20 mouse cellular contexts compared by ENCODE assay signal in the genomic region with DNA sequence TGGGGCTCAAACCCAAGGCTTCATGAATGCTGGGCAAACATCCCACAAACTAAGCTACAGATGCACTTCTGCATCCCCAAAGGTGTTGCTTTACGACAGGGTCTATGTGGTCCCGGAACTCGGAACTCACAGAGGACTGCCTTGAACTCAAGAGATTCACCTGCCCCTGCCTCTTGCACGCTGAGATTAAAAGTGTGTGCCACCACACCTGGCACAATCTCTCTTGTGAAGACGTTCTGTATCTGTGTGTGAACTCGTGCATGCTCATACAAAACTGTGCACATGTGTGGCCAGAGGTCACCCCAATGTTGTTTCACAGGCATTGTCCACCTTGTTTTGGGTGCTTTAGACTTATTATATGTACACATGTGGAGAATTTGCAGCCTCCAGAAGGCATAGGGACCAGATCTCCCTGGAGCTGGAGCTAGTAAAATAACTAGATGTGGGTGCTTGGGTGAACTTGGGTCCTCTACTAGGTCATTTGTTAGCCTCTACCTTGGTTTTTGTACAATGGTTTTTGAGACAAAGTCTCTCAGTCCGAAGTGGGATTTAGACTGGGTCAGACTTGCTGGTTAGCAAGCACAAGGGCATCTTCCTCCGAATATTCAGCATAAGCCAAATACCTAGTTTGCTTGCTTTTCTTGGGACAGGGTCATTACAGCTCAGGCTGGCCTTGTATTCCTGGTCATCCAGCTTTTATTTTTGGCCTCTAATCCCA. TPM values are rescaled to one million over a fixed set of nuclear protein-coding genes. Genes with fewer than 3 reads are reported as not detected.
A peak's percentile ranks its signal among the peaks of the same experiment; 100 is the strongest.
DNase-seq lines count a peak whose midpoint lies in the region; ATAC-seq and TF ChIP-seq lines count a peak whose summit lies in the region.
"Had no signal": no experiment of that assay in that cellular context is flagged by ENCODE, and none has a peak within 500 bp of the region (broad histone marks: within the 10 kb centered on the region; RNA-seq: fewer than 3 reads in every experiment).

No protein-coding gene starts in this region.

- WGBS in hindbrain, embryonic 11.5 days = 55% methylated on average over 8 of the region's 8 CpGs
- WGBS in hindbrain, postnatal 0 days = 52% methylated on average over 8 of the region's 8 CpGs
- 47% methylated on average over 8 of the region's 8 CpGs for WGBS in stomach, embryonic 14.5 days
- 44% methylated on average over 8 of the region's 8 CpGs for WGBS in stomach, postnatal 0 days
- 47% methylated on average over 8 of the region's 8 CpGs for WGBS in stomach, embryonic 15.5 days

- H3K36me3 ChIP-seq in hindbrain, embryonic 11.5 days (ENCODE audit: control insufficient read depth, insufficient read depth, low read length) = no peaks in the 10 kb centered on the region
- H3K36me3 ChIP-seq in hindbrain, postnatal 0 days (ENCODE audit: insufficient read depth, low read length) = peaks cover 10% of the 10 kb centered on the region; the same call in 1 of the 2 replicates
- H3K36me3 ChIP-seq in stomach, embryonic 14.5 days (ENCODE audit: control insufficient read depth, insufficient read depth, low read length) = peaks cover 9% of the 10 kb centered on the region
- peaks cover 5% of the 10 kb centered on the region for H3K36me3 ChIP-seq in stomach, postnatal 0 days (ENCODE audit: control insufficient read depth, insufficient read depth, low read length)
- H3K36me3 ChIP-seq in stomach, embryonic 15.5 days = 0 out of 2 replicates have a peak, but pooled peaks cover 5% of the 10 kb centered on the region

- H3K4me2 ChIP-seq in hindbrain, embryonic 11.5 days (replicated peaks; ENCODE audit: low read depth, low read length) = no peak overlapping the region
- no peak overlapping the region for H3K4me2 ChIP-seq in hindbrain, postnatal 0 days (ENCODE audit: low read depth, low read length)
- no peak overlapping the region for H3K4me2 ChIP-seq in stomach, embryonic 14.5 days (replicated peaks; ENCODE audit: low read depth, low read length)
- no peak overlapping the region for H3K4me2 ChIP-seq in stomach, postnatal 0 days (replicated peaks; ENCODE audit: low read depth)
- no peak overlapping the region for H3K4me2 ChIP-seq in stomach, embryonic 15.5 days

- no peaks in the 10 kb centered on the region for H3K27me3 ChIP-seq in hindbrain, embryonic 11.5 days (ENCODE audit: control insufficient read depth, insufficient read depth, low read length)
- no peaks in the 10 kb centered on the region for H3K27me3 ChIP-seq in hindbrain, postnatal 0 days (ENCODE audit: insufficient read depth, low read length)
- H3K27me3 ChIP-seq in stomach, embryonic 14.5 days (ENCODE audit: control insufficient read depth, insufficient read depth, low read length) = no peaks in the 10 kb centered on the region
- H3K27me3 ChIP-seq in stomach, postnatal 0 days (ENCODE audit: control insufficient read depth, insufficient read depth, low read length) = no peaks in the 10 kb centered on the region
- no peaks in the 10 kb centered on the region for H3K27me3 ChIP-seq in stomach, embryonic 15.5 days (replicated peaks)

- TF ChIP-seq EP300 in stomach, postnatal 0 days (optimal IDR thresholded peaks at IDR 0.05) = no peak

- peak; percentile 37; the same call in 1 of the 2 replicates for TF ChIP-seq POLR2A in cortical plate, adult 2 months (IDR thresholded peaks at IDR 0.05; ENCODE audit: extremely low read depth, insufficient read depth, low read length)

- no peak overlapping the region for H3K4me3 ChIP-seq in hindbrain, embryonic 11.5 days (ENCODE audit: low read depth, low read length)
- H3K4me3 ChIP-seq in hindbrain, postnatal 0 days (ENCODE audit: low read length) = no peak overlapping the region
- no peak overlapping the region for H3K4me3 ChIP-seq in stomach, embryonic 14.5 days (ENCODE audit: low read depth, low read length)
- no peak overlapping the region for H3K4me3 ChIP-seq in stomach, postnatal 0 days (ENCODE audit: low read depth, low read length)
- no peak overlapping the region for H3K4me3 ChIP-seq in cortical plate, adult 2 months (ENCODE audit: insufficient read depth, low read length)
- H3K4me3 ChIP-seq in stomach, embryonic 15.5 days (replicated peaks) = no peak overlapping the region

- H3K27ac ChIP-seq in hindbrain, embryonic 11.5 days (ENCODE audit: low read depth, low read length) = peak overlapping the region; percentile 51; the same call in 1 of the 2 replicates
- no peak overlapping the region for H3K27ac ChIP-seq in hindbrain, postnatal 0 days
- H3K27ac ChIP-seq in stomach, embryonic 14.5 days (ENCODE audit: low read length) = peak overlapping the region; percentile 7; the same call in 1 of the 2 replicates
- no peak overlapping the region for H3K27ac ChIP-seq in stomach, postnatal 0 days (replicated peaks)
- no peak overlapping the region for H3K27ac ChIP-seq in cortical plate, adult 2 months (ENCODE audit: insufficient read depth, low read length)
- H3K27ac ChIP-seq in stomach, embryonic 15.5 days = peak overlapping the region; percentile 7; the same call in 1 of the 2 replicates
- H3K27ac ChIP-seq: midbrain, embryonic 10.5 days had no signal

- DNase-seq in hindbrain, embryonic 11.5 days (ENCODE audit: low spot score) = no peak
- no peak for DNase-seq in hindbrain, postnatal 0 days (ENCODE audit: low spot score)
- DNase-seq in stomach, postnatal 0 days (ENCODE audit: low spot score) = no peak
- DNase-seq in T-cell, adult 2 months (ENCODE audit: low spot score) = no peak
- DNase-seq: cerebellum, adult 18-20 months; forebrain, postnatal 0 days; gastrocnemius, postnatal 36 days; heart, postnatal 36 days; kidney, postnatal 25 days; right cerebral cortex, adult 18-20 months; thymus, adult 2 months had no signal

- H3K4me1 ChIP-seq in hindbrain, embryonic 11.5 days (replicated peaks; ENCODE audit: control insufficient read depth, insufficient read depth, low read length) = peaks cover 2% of the 10 kb centered on the region; the same call in 1 of the 2 replicates
- H3K4me1 ChIP-seq in hindbrain, postnatal 0 days (ENCODE audit: insufficient read depth, low read length) = peaks cover 9% of the 10 kb centered on the region
- H3K4me1 ChIP-seq in stomach, embryonic 14.5 days (ENCODE audit: control insufficient read depth, insufficient read depth, low read length) = peaks cover 8% of the 10 kb centered on the region
- H3K4me1 ChIP-seq in stomach, postnatal 0 days (replicated peaks; ENCODE audit: control insufficient read depth, insufficient read depth) = no peaks in the 10 kb centered on the region
- peaks cover 2% of the 10 kb centered on the region; the same call in 1 of the 2 replicates for H3K4me1 ChIP-seq in cortical plate, adult 2 months (ENCODE audit: control insufficient read depth, insufficient read depth, low read length)
- peaks cover 6% of the 10 kb centered on the region for H3K4me1 ChIP-seq in stomach, embryonic 15.5 days

- H3K9me3 ChIP-seq in hindbrain, embryonic 11.5 days (ENCODE audit: control insufficient read depth, low read length) = no peaks in the 10 kb centered on the region
- H3K9me3 ChIP-seq in hindbrain, postnatal 0 days (ENCODE audit: low read length) = no peaks in the 10 kb centered on the region
- no peaks in the 10 kb centered on the region for H3K9me3 ChIP-seq in stomach, embryonic 14.5 days (ENCODE audit: control insufficient read depth, low read depth, low read length)
- no peaks in the 10 kb centered on the region for H3K9me3 ChIP-seq in stomach, postnatal 0 days (ENCODE audit: control insufficient read depth, low read length)
- H3K9me3 ChIP-seq in stomach, embryonic 15.5 days = no peaks in the 10 kb centered on the region
- H3K9me3 ChIP-seq: midbrain, embryonic 10.5 days had no signal

- ATAC-seq in hindbrain, embryonic 11.5 days (ENCODE audit: low FRiP score) = no peak
- ATAC-seq in hindbrain, postnatal 0 days = no peak
- no peak for ATAC-seq in stomach, embryonic 14.5 days (ENCODE audit: insufficient number of reproducible peaks, insufficient read depth, low FRiP score, low read depth)
- no peak for ATAC-seq in stomach, postnatal 0 days (ENCODE audit: low FRiP score, low TSS enrichment)
- ATAC-seq in stomach, embryonic 15.5 days (ENCODE audit: insufficient read depth, low FRiP score, low read depth) = no peak
- no peak for ATAC-seq in megakaryocyte progenitor cell, adult 5-6 weeks (replicated peaks; ENCODE audit: poor library complexity)
- ATAC-seq: forebrain, postnatal 0 days had no signal

- no peak for TF ChIP-seq CTCF in hindbrain, postnatal 0 days (IDR thresholded peaks at IDR 0.05; ENCODE audit: low read depth)
- no peak for TF ChIP-seq CTCF in stomach, postnatal 0 days (IDR thresholded peaks at IDR 0.05; ENCODE audit: low read depth)
- TF ChIP-seq CTCF in cortical plate, adult 2 months (IDR thresholded peaks at IDR 0.05; ENCODE audit: extremely low read depth, insufficient read depth, low read length) = no peak

- no peak overlapping the region for H3K9ac ChIP-seq in hindbrain, embryonic 11.5 days (ENCODE audit: low read depth, low read length)
- no peak overlapping the region for H3K9ac ChIP-seq in hindbrain, postnatal 0 days (replicated peaks; ENCODE audit: low read length)
- no peak overlapping the region for H3K9ac ChIP-seq in stomach, embryonic 14.5 days (replicated peaks; ENCODE audit: low read depth, low read length)
- no peak overlapping the region for H3K9ac ChIP-seq in stomach, postnatal 0 days (ENCODE audit: low read length)
- H3K9ac ChIP-seq in stomach, embryonic 15.5 days = no peak overlapping the region
- H3K9ac ChIP-seq: forebrain, postnatal 0 days had no signal

RNA-seq across cellular contexts. Expression of gene Tuba1b, which starts 4.2 kb away (rescaled TPM):
- 1,792 and 1,905 TPM in 2 replicates for polyA plus RNA-seq in hindbrain, embryonic 11.5 days (2014; fragmentation: Nextera tagmentation; extraction: Ambion mirVana)
- 3,512 and 3,813 TPM in 2 replicates for total RNA-seq in hindbrain, postnatal 0 days (2014; rRNA removed)
- polyA plus RNA-seq in hindbrain, postnatal 0 days (2015; fragmentation: Nextera tagmentation; extraction: Ambion mirVana) = 1,613 and 1,711 TPM in 2 replicates
- 1,548 and 1,685 TPM in 2 replicates for polyA plus RNA-seq in stomach, embryonic 14.5 days (2014; fragmentation: Nextera tagmentation; extraction: Ambion mirVana)
- 470 and 552 TPM in 2 replicates for polyA plus RNA-seq in stomach, postnatal 0 days (2015; fragmentation: Nextera tagmentation; extraction: Ambion mirVana)
- polyA plus RNA-seq in cortical plate, adult 2 months (2012; rRNA removed) = 1,160 and 1,231 TPM in 2 replicates
- 1,197 and 1,299 TPM in 2 replicates for polyA plus RNA-seq in stomach, embryonic 15.5 days (2015; fragmentation: Nextera tagmentation; extraction: Ambion mirVana)
- 2,787 and 2,962 TPM in 2 replicates for total RNA-seq in megakaryocyte progenitor cell, adult 5-6 weeks (2015)
- 767 and 827 TPM in 2 replicates for total RNA-seq in megakaryocyte progenitor cell, adult 5-6 weeks (2017)

RNA-seq across cellular contexts. Expression of gene Lmbr1l, which starts 12.1 kb away (rescaled TPM):
- 9.4 and 13.4 TPM in 2 replicates for polyA plus RNA-seq in hindbrain, embryonic 11.5 days (2014; fragmentation: Nextera tagmentation; extraction: Ambion mirVana)
- total RNA-seq in hindbrain, postnatal 0 days (2014; rRNA removed) = 28.7 and 51.0 TPM in 2 replicates
- 20.0 and 20.9 TPM in 2 replicates for polyA plus RNA-seq in hindbrain, postnatal 0 days (2015; fragmentation: Nextera tagmentation; extraction: Ambion mirVana)
- polyA plus RNA-seq in stomach, embryonic 14.5 days (2014; fragmentation: Nextera tagmentation; extraction: Ambion mirVana) = 5.1 and 8.8 TPM in 2 replicates
- polyA plus RNA-seq in stomach, postnatal 0 days (2015; fragmentation: Nextera tagmentation; extraction: Ambion mirVana) = 7.7 and 9.4 TPM in 2 replicates
- polyA plus RNA-seq in cortical plate, adult 2 months (2012; rRNA removed) = 24.7 and 27.1 TPM in 2 replicates
- polyA plus RNA-seq in stomach, embryonic 15.5 days (2015; fragmentation: Nextera tagmentation; extraction: Ambion mirVana) = 14.5 TPM in 2 replicates
- 5.2 and 5.6 TPM in 2 replicates for total RNA-seq in megakaryocyte progenitor cell, adult 5-6 weeks (2015)
- 3.8 and 9.4 TPM in 2 replicates for total RNA-seq in megakaryocyte progenitor cell, adult 5-6 weeks (2017)

RNA-seq across cellular contexts. Expression of gene Gm49450, which starts 23.2 kb away (rescaled TPM):
- not detected in 2 replicates for polyA plus RNA-seq in hindbrain, embryonic 11.5 days (2014; fragmentation: Nextera tagmentation; extraction: Ambion mirVana)
- 1,661 and 1,767 TPM in 2 replicates for total RNA-seq in hindbrain, postnatal 0 days (2014; rRNA removed)
- not detected in 2 replicates for polyA plus RNA-seq in hindbrain, postnatal 0 days (2015; fragmentation: Nextera tagmentation; extraction: Ambion mirVana)
- not detected in 2 replicates for polyA plus RNA-seq in stomach, embryonic 14.5 days (2014; fragmentation: Nextera tagmentation; extraction: Ambion mirVana)
- not detected in 2 replicates for polyA plus RNA-seq in stomach, postnatal 0 days (2015; fragmentation: Nextera tagmentation; extraction: Ambion mirVana)
- polyA plus RNA-seq in cortical plate, adult 2 months (2012; rRNA removed) = 0.35 and 0.55 TPM in 2 replicates
- polyA plus RNA-seq in stomach, embryonic 15.5 days (2015; fragmentation: Nextera tagmentation; extraction: Ambion mirVana) = not detected in 2 replicates
- 0.69 and 1.1 TPM in 2 replicates for total RNA-seq in megakaryocyte progenitor cell, adult 5-6 weeks (2015)
- total RNA-seq in megakaryocyte progenitor cell, adult 5-6 weeks (2017) = not detected in 2 replicates
- total RNA-seq: gastrocnemius, postnatal 36 days; heart, postnatal 36 days; left cerebral cortex, adult 8-10 months had no signal
- polyA plus RNA-seq: embryonic facial prominence, embryonic 11.5 days; forebrain, postnatal 0 days; intestine, embryonic 14.5 days; midbrain, embryonic 10.5 days; neural tube, embryonic 14.5 days had no signal

RNA-seq across cellular contexts. Expression of gene Tuba1a, which starts 23.3 kb away (rescaled TPM):
- polyA plus RNA-seq in hindbrain, embryonic 11.5 days (2014; fragmentation: Nextera tagmentation; extraction: Ambion mirVana) = 8,897 and 9,833 TPM in 2 replicates
- total RNA-seq in hindbrain, postnatal 0 days (2014; rRNA removed) = 18,723 and 19,179 TPM in 2 replicates
- polyA plus RNA-seq in hindbrain, postnatal 0 days (2015; fragmentation: Nextera tagmentation; extraction: Ambion mirVana) = 11,647 and 12,500 TPM in 2 replicates
- polyA plus RNA-seq in stomach, embryonic 14.5 days (2014; fragmentation: Nextera tagmentation; extraction: Ambion mirVana) = 1,231 and 1,258 TPM in 2 replicates
- polyA plus RNA-seq in stomach, postnatal 0 days (2015; fragmentation: Nextera tagmentation; extraction: Ambion mirVana) = 537 and 602 TPM in 2 replicates
- 1,321 and 1,512 TPM in 2 replicates for polyA plus RNA-seq in cortical plate, adult 2 months (2012; rRNA removed)
- polyA plus RNA-seq in stomach, embryonic 15.5 days (2015; fragmentation: Nextera tagmentation; extraction: Ambion mirVana) = 915 and 964 TPM in 2 replicates
- total RNA-seq in megakaryocyte progenitor cell, adult 5-6 weeks (2015) = 30.3 and 33.5 TPM in 2 replicates
- 15.3 and 22.2 TPM in 2 replicates for total RNA-seq in megakaryocyte progenitor cell, adult 5-6 weeks (2017)

RNA-seq across cellular contexts. Expression of gene Dhh, which starts 31.8 kb away (rescaled TPM):
- polyA plus RNA-seq in hindbrain, embryonic 11.5 days (2014; fragmentation: Nextera tagmentation; extraction: Ambion mirVana) = 0.56 and 0.68 TPM in 2 replicates
- 0.29 and 0.68 TPM in 2 replicates for total RNA-seq in hindbrain, postnatal 0 days (2014; rRNA removed)
- 0.85 and 1.0 TPM in 2 replicates for polyA plus RNA-seq in hindbrain, postnatal 0 days (2015; fragmentation: Nextera tagmentation; extraction: Ambion mirVana)
- polyA plus RNA-seq in stomach, embryonic 14.5 days (2014; fragmentation: Nextera tagmentation; extraction: Ambion mirVana) = 0.65 and 0.77 TPM in 2 replicates
- 0.89 and 1.1 TPM in 2 replicates for polyA plus RNA-seq in stomach, postnatal 0 days (2015; fragmentation: Nextera tagmentation; extraction: Ambion mirVana)
- 0.25 and 0.28 TPM in 2 replicates for polyA plus RNA-seq in cortical plate, adult 2 months (2012; rRNA removed)
- polyA plus RNA-seq in stomach, embryonic 15.5 days (2015; fragmentation: Nextera tagmentation; extraction: Ambion mirVana) = 0.71 and 1.0 TPM in 2 replicates
- not detected in 2 replicates for total RNA-seq in megakaryocyte progenitor cell, adult 5-6 weeks (2015)
- not detected in 2 replicates for total RNA-seq in megakaryocyte progenitor cell, adult 5-6 weeks (2017)

Comparison
In these comparisons a context has a peak if more than half of its experiments do, and no peak if none do; other contexts are left out.
1. H3K27ac ChIP-seq: peak in hindbrain, embryonic 11.5 days (single experiment), stomach, embryonic 14.5 days (single experiment) and stomach, embryonic 15.5 days (single experiment); none in hindbrain, postnatal 0 days (single experiment), stomach, postnatal 0 days (single experiment) and cortical plate, adult 2 months (single experiment).